Mouse (Mus musculus): ENCODE measurements around the gene Ngrn. TPM values are rescaled to one million over a fixed set of nuclear protein-coding genes. Genes with fewer than 3 reads are reported as not detected.

Gene Ngrn
- polyA plus RNA-seq, 1 experiment from 2014 or later: 47.4 TPM

Other genes starting within 250 kb of the Ngrn start
- gene Zfp710, start 236.4 kb upstream of the Ngrn start, polyA plus RNA-seq (2015; fragmentation: Nextera tagmentation; extraction: Ambion mirVana): 17.7 and 18.6 TPM in 2 replicates
- 671 and 680 TPM in 2 replicates for gene Idh2, start 145.8 kb upstream of the Ngrn start, polyA plus RNA-seq (2015; fragmentation: Nextera tagmentation; extraction: Ambion mirVana)
- 15.8 and 16.3 TPM in 2 replicates for gene Sema4b, start 74.4 kb upstream of the Ngrn start, polyA plus RNA-seq (2015; fragmentation: Nextera tagmentation; extraction: Ambion mirVana)
- gene Cib1, start 28.4 kb upstream of the Ngrn start, polyA plus RNA-seq (2015; fragmentation: Nextera tagmentation; extraction: Ambion mirVana): 88.4 and 96.0 TPM in 2 replicates
- 3.5 and 3.9 TPM in 2 replicates for gene Gdpgp1, start 28.4 kb upstream of the Ngrn start, polyA plus RNA-seq (2015; fragmentation: Nextera tagmentation; extraction: Ambion mirVana)
- gene Ttll13, start 14.8 kb upstream of the Ngrn start, polyA plus RNA-seq (2015; fragmentation: Nextera tagmentation; extraction: Ambion mirVana): 1.1 and 2.2 TPM in 2 replicates
- 9.7 and 10.7 TPM in 2 replicates for gene Vps33b, start 8.4 kb downstream of the Ngrn start, polyA plus RNA-seq (2015; fragmentation: Nextera tagmentation; extraction: Ambion mirVana)
- gene Prc1, start 33.2 kb downstream of the Ngrn start, polyA plus RNA-seq (2015; fragmentation: Nextera tagmentation; extraction: Ambion mirVana): 166 and 182 TPM in 2 replicates
- 7.2 and 8.9 TPM in 2 replicates for gene Rccd1, start 63.2 kb downstream of the Ngrn start, polyA plus RNA-seq (2015; fragmentation: Nextera tagmentation; extraction: Ambion mirVana)
- gene Unc45a, start 79.8 kb downstream of the Ngrn start, polyA plus RNA-seq (2015; fragmentation: Nextera tagmentation; extraction: Ambion mirVana): 40.8 and 42.3 TPM in 2 replicates
- 20.9 and 21.9 TPM in 2 replicates for gene Hddc3, start 81.9 kb downstream of the Ngrn start, polyA plus RNA-seq (2015; fragmentation: Nextera tagmentation; extraction: Ambion mirVana)
- gene Man2a2, start 110.2 kb downstream of the Ngrn start, polyA plus RNA-seq (2015; fragmentation: Nextera tagmentation; extraction: Ambion mirVana): 20.4 and 21.1 TPM in 2 replicates
- gene Fes, start 126.7 kb downstream of the Ngrn start, polyA plus RNA-seq (2015; fragmentation: Nextera tagmentation; extraction: Ambion mirVana): 18.5 and 19.3 TPM in 2 replicates
- gene Furin, start 144.2 kb downstream of the Ngrn start, polyA plus RNA-seq (2015; fragmentation: Nextera tagmentation; extraction: Ambion mirVana): 12.6 and 12.7 TPM in 2 replicates